Mouse (Mus musculus): ENCODE measurements at regions not wholly inside any gene's neighbourhood (a gene's known extent, or its start where the extent isn't known, plus 50 kb on each side); places are given as distances from the start of the nearest gene placed in this dataset.

GRCm38 (mm10) chr12:16349310-16349709 lies 261.5 kb downstream of the Lpin1 start:
- TF ChIP-seq EP300 (IDR thresholded peaks at IDR 0.05; ENCODE audit: low read depth), result no peak
- no peak for TF ChIP-seq CTCF (IDR thresholded peaks at IDR 0.05; ENCODE audit: low read depth)
